Mouse (Mus musculus) CH12.LX (cell line): ENCODE data around the gene Trio. TPM values are rescaled to one million over a fixed set of nuclear protein-coding genes. Genes with fewer than 3 reads are reported as not detected.

Source experiments
- DNase-seq: peaks from one replicate; pipeline ENCODE4 v3.0.0-alpha.2; 2013; ENCODE audit errors: extremely low read depth
- H3K27ac ChIP-seq: 2 replicates; pipeline ENCODE4 v1.5.1; 2012; ENCODE audit warnings: low read depth, mild to moderate bottlenecking, control low read depth, moderate library complexity; ENCODE audit not compliant: insufficient read depth
- H3K27me3 ChIP-seq: replicated peaks from 2 replicates; pipeline ENCODE3; 2012; ENCODE audit warnings: inconsistent platforms
- H3K36me3 ChIP-seq, 2 experiments: replicated peaks in 1 of 2; 2 replicates each; pipeline versions ENCODE3 to v1.6.1; 2012; ENCODE audit warnings: inconsistent platforms in 1 of 2, low read length in 1 of 2, mild to moderate bottlenecking in 1 of 2, mixed read lengths in 1 of 2, moderate library complexity in 1 of 2; ENCODE audit not compliant: control insufficient read depth in 1 of 2, insufficient read depth in 1 of 2
- H3K4me1 ChIP-seq, 2 experiments: 2 replicates each; pipeline ENCODE4 v1.6.1; 2012; ENCODE audit warnings: inconsistent platforms in 1 of 2, moderate library complexity in 1 of 2; ENCODE audit not compliant: insufficient read depth in 2 of 2, control insufficient read depth in 1 of 2
- H3K4me2 ChIP-seq: 2 replicates; pipeline ENCODE4 v1.6.1; 2012; ENCODE audit warnings: low read depth, mild to moderate bottlenecking, control low read depth; ENCODE audit not compliant: poor library complexity, insufficient read depth, severe bottlenecking
- H3K4me3 ChIP-seq, 3 experiments: fragments of 150-350 bp in 1 of 3; sonication (generic) in 1 of 3; replicated peaks in 1 of 3; 2 replicates each; pipeline versions ENCODE3 to v1.5.1; 2011 to 2012; ENCODE audit warnings: low read depth in 2 of 3, low read length in 2 of 3, mild to moderate bottlenecking in 2 of 3, moderate library complexity in 2 of 3, control low read depth in 1 of 3, improper control_type of control experiment in 1 of 3, inconsistent platforms in 1 of 3, mixed read lengths in 1 of 3; ENCODE audit not compliant: poor library complexity in 1 of 3
- H3K79me2 ChIP-seq: replicated peaks from 2 replicates; pipeline ENCODE4 v1.6.1; 2012; ENCODE audit warnings: mild to moderate bottlenecking, moderate library complexity; ENCODE audit not compliant: control insufficient read depth, poor library complexity, insufficient read depth, severe bottlenecking; ENCODE audit errors: extremely low read depth
- H3K9ac ChIP-seq: 2 replicates; pipeline ENCODE4 v1.6.1; 2012; ENCODE audit warnings: low read depth, mild to moderate bottlenecking, control low read depth, moderate library complexity; ENCODE audit not compliant: insufficient read depth
- H3K9me3 ChIP-seq: replicated peaks from 2 replicates; pipeline ENCODE3; 2012; ENCODE audit warnings: low read length, inconsistent platforms, mixed read lengths
- BHLHE40 ChIP-seq: IDR thresholded peaks from 2 replicates; pipeline ENCODE4 v1.6.1; 2011; ENCODE audit warnings: mild to moderate bottlenecking, low read depth, low read length, improper control_type of control experiment
- EP300 ChIP-seq: IDR thresholded peaks from 2 replicates; pipeline ENCODE4 v1.6.1; 2011; ENCODE audit warnings: low read length, improper control_type of control experiment
- ETS1 ChIP-seq: conservative IDR thresholded peaks from 2 replicates; pipeline ENCODE4 v1.6.1; 2012; ENCODE audit warnings: low read depth, mild to moderate bottlenecking, inconsistent platforms, low read length, improper control_type of control experiment, moderate library complexity
- JUN ChIP-seq: IDR thresholded peaks from 2 replicates; pipeline ENCODE4 v1.6.1; 2011; ENCODE audit warnings: low read depth, mild to moderate bottlenecking, low read length, improper control_type of control experiment, moderate library complexity; ENCODE audit not compliant: insufficient read depth
- JUND ChIP-seq: conservative IDR thresholded peaks from 2 replicates; pipeline ENCODE4 v1.6.1; 2011; ENCODE audit warnings: low read depth, low read length, improper control_type of control experiment
- MAX ChIP-seq: IDR thresholded peaks from 2 replicates; pipeline ENCODE4 v1.6.1; 2011; ENCODE audit warnings: low read length, improper control_type of control experiment
- MXI1 ChIP-seq: IDR thresholded peaks from 2 replicates; pipeline ENCODE4 v1.6.1; 2011; ENCODE audit warnings: mild to moderate bottlenecking, low read depth, low read length, improper control_type of control experiment
- MYC ChIP-seq: IDR thresholded peaks from 2 replicates; pipeline ENCODE4 v1.6.1; 2011; ENCODE audit warnings: low read depth, mild to moderate bottlenecking, improper control_type of control experiment, low read length
- NELFE ChIP-seq: IDR thresholded peaks from 2 replicates; pipeline ENCODE4 v1.6.1; 2011; ENCODE audit warnings: low read depth, low read length, improper control_type of control experiment
- POLR2AphosphoS2 ChIP-seq: IDR thresholded peaks from 2 replicates; pipeline ENCODE4 v1.6.1; 2011; ENCODE audit warnings: low read depth, low read length, improper control_type of control experiment
- SIN3A ChIP-seq: IDR thresholded peaks from 2 replicates; pipeline ENCODE4 v1.6.1; 2012; ENCODE audit warnings: low read length, improper control_type of control experiment, inconsistent platforms
- TCF12 ChIP-seq: IDR thresholded peaks from 2 replicates; pipeline ENCODE4 v1.6.1; 2014; ENCODE audit warnings: low read depth, mild to moderate bottlenecking, inconsistent platforms, low read length, improper control_type of control experiment
- UBTF ChIP-seq: IDR thresholded peaks from 2 replicates; pipeline ENCODE4 v1.6.1; 2012; ENCODE audit warnings: low read depth, mild to moderate bottlenecking, inconsistent platforms, low read length, improper control_type of control experiment, moderate library complexity
- USF2 ChIP-seq: conservative IDR thresholded peaks from 2 replicates; pipeline ENCODE4 v1.6.1; 2011; ENCODE audit warnings: low read depth, low read length, improper control_type of control experiment
- ZKSCAN1 ChIP-seq: IDR thresholded peaks from 2 replicates; pipeline ENCODE4 v1.6.1; 2012; ENCODE audit warnings: low read depth, inconsistent platforms, low read length, improper control_type of control experiment, borderline replicate concordance
- ZMIZ1 ChIP-seq: IDR thresholded peaks from 2 replicates; pipeline ENCODE4 v1.6.1; 2012; ENCODE audit warnings: low read depth, mild to moderate bottlenecking, inconsistent platforms, low read length, improper control_type of control experiment
- ZNF384 ChIP-seq: IDR thresholded peaks from 2 replicates; pipeline ENCODE4 v1.6.1; 2012; ENCODE audit warnings: low read depth, low read length, improper control_type of control experiment, inconsistent platforms
- dilution Hi-C: fragments of 300-500 bp; cut with MboI; formaldehyde crosslinking; loops from 2 replicates; pipeline ENCODE4 v1.14.3; 2020; ENCODE audit warnings: low sequenced_read_pairs; ENCODE audit not compliant: extremely low pct_unique_long_range_greater_than_20kb, extremely low pct_ligation_motif_present
- in situ Hi-C: fragments of 300-500 bp; cut with MboI; formaldehyde crosslinking; loops from 3 replicates; pipeline ENCODE4 v1.14.3; 2019; ENCODE audit warnings: low sequenced_read_pairs, low pct_ligation_motif_present, low pct_unique_long_range_greater_than_20kb, mixed read lengths
- polyA plus RNA-seq: library from polyadenylated mRNA; unstranded; fragments of >175 nt; gene quantifications from 2 replicates; pipeline ENCODE4 v1.2.1, GENCODE M21; 2012; ENCODE audit warnings: low read depth; ENCODE audit not compliant: insufficient read length
- total RNA-seq, 2 experiments: library from RNA; depleted of rRNA; stranded (reverse); fragments of 300-350 nt in 1 of 2; fragments of >200 nt in 1 of 2; gene quantifications; 2 replicates each; pipeline ENCODE4 v1.2.3; 2012 to 2014

Gene Trio
- total and polyA plus RNA-seq, 3 experiments, result 3.9 to 17.5 (median 4.3) TPM

DNA sequence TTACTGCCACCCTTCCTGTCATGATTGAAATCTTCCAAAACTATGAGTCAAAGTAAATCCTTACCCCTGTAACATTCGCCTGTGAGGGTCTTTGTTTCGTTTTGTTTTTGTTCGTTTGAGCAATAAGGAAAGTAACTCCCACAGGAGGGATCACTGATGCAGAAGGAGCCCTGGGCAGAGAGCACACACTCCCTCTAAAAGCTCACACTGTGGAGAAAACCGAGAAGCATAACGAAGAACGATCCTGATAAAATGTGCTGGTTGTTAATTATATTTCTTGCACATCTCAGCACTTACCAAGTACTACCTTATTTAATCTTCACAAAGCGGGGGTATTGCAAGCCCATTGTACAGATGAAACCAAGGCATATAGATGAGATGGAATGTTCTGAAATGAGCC lies 333.5 kb downstream of the Trio start:
- H3K9ac ChIP-seq, result no peak overlapping the region
- H3K9me3 ChIP-seq, result no peaks in the 10 kb centered on the region
- H3K4me1 ChIP-seq, result peaks cover 3 to 5% of the 10 kb centered on the region in 2 experiments; a peak in 2 of 4 replicates
- no peak for DNase-seq
- H3K27ac ChIP-seq, result no peak overlapping the region
- in situ Hi-C loops (no loop called here), dilution Hi-C loops (no loop called here)
- H3K36me3 ChIP-seq, result no peaks in the 10 kb centered on the region
- no peaks in the 10 kb centered on the region for H3K79me2 ChIP-seq
- no peaks in the 10 kb centered on the region for H3K27me3 ChIP-seq
- no peak overlapping the region for H3K4me2 ChIP-seq
- no peak for TF ChIP-seq MXI1
- TF ChIP-seq BHLHE40, result no peak
- no peak for TF ChIP-seq NELFE
- no peak for TF ChIP-seq ZKSCAN1
- TF ChIP-seq SIN3A, result no peak
- no peak for TF ChIP-seq POLR2AphosphoS2
- TF ChIP-seq ETS1, result no peak
- no peak for TF ChIP-seq TCF12
- no peak for TF ChIP-seq USF2
- TF ChIP-seq JUN, result no peak
- TF ChIP-seq ZMIZ1, result no peak
- no peak for TF ChIP-seq MYC
- TF ChIP-seq MAX, result no peak
- TF ChIP-seq ZNF384, result no peak
- H3K4me3 ChIP-seq, result no peak overlapping the region

DNA sequence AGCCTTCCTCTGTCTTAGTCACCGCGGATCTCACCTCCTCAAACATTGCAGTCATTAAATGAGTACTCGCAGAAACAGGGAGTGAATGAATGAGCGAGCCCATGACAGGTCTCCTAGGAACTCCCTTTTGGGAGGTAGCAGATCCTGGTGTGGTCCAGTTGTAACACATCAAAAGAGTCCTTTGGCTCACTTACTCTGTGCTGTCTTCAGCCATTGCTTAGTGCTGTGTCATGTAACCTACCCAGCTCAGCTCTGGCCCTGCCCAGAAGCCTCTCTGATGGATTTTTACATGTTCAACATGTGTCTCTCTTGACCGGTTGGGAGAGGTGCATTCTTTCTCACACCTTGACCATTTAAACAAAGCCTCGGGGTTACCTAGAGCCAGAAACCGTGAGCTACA lies 334.4 kb downstream of the Trio start:
- Histone ChIP-seq H3K4me2 (no peak overlapping the region), H3K9me3 (no peaks in the 10 kb centered on the region), H3K27ac (no peak overlapping the region), H3K4me1 (peaks cover 3 to 5% of the 10 kb centered on the region in 2 experiments; a peak in 2 of 4 replicates), H3K27me3 (peaks cover under 1% of the 10 kb centered on the region), H3K4me3 (no peak overlapping the region), H3K36me3 (no peaks in the 10 kb centered on the region), H3K79me2 (no peaks in the 10 kb centered on the region), H3K9ac (no peak overlapping the region)
- dilution Hi-C loops (no loop called here), in situ Hi-C loops (no loop called here)
- no peak for TF ChIP-seq MAX
- TF ChIP-seq UBTF, result no peak
- no peak for TF ChIP-seq EP300
- no peak for TF ChIP-seq JUND
- DNase-seq, result no peak
